Mouse (Mus musculus): Measurements from ENCODE around the gene Slc47a1.

- TF ChIP-seq CTCF (IDR thresholded peaks at IDR 0.05; ENCODE audit: low read depth, low read length) (peak; percentile 96), POLR2A (IDR thresholded peaks at IDR 0.05; ENCODE audit: insufficient read depth, low read length) (no peak), EP300 (IDR thresholded peaks at IDR 0.05; ENCODE audit: insufficient read depth, low read depth, low read length) (0 out of 2 replicates have a peak, but pooled peaks have one; percentile 34)
Measured at GRCm38 (mm10) chr11:61349337-61349736, 28.8 kb downstream of the Slc47a1 start.
